Mouse (Mus musculus) testis, adult 2 months (tissue): ENCODE results near the gene Unc45a. TPM values are rescaled to one million over a fixed set of nuclear protein-coding genes. Genes with fewer than 3 reads are reported as not detected.

Source experiments
- H3K27ac ChIP-seq: fragments of 200-500 bp; 2 replicates; pipeline ENCODE4 v1.5.1; 2012; ENCODE audit warnings: low read depth, low read length; ENCODE audit not compliant: control insufficient read depth, insufficient read depth
- H3K27me3 ChIP-seq: fragments of 200-500 bp; 2 replicates; pipeline ENCODE4 v1.6.1; 2012; ENCODE audit warnings: mild to moderate bottlenecking, low read length, moderate library complexity; ENCODE audit not compliant: control insufficient read depth, insufficient read depth
- H3K36me3 ChIP-seq: fragments of 200-500 bp; 2 replicates; pipeline ENCODE4 v1.6.1; 2012; ENCODE audit warnings: mild to moderate bottlenecking, low read length; ENCODE audit not compliant: control insufficient read depth, insufficient read depth
- H3K4me1 ChIP-seq: fragments of 200-500 bp; 2 replicates; pipeline ENCODE4 v1.6.1; 2012; ENCODE audit warnings: low read length; ENCODE audit not compliant: control insufficient read depth, insufficient read depth
- H3K4me3 ChIP-seq: fragments of 200-500 bp; 2 replicates; pipeline ENCODE4 v1.5.1; 2012; ENCODE audit warnings: low read depth, mild to moderate bottlenecking, low read length, moderate library complexity, mixed read lengths; ENCODE audit not compliant: control insufficient read depth
- CTCF ChIP-seq: fragments of 200-500 bp; IDR thresholded peaks from 2 replicates; pipeline ENCODE4 v1.5.1; 2012; ENCODE audit warnings: low read depth, mild to moderate bottlenecking, inconsistent platforms, low read length, moderate library complexity; ENCODE audit not compliant: control insufficient read depth, insufficient read depth, insufficient replicate concordance
- POLR2A ChIP-seq: fragments of 200-500 bp; IDR thresholded peaks from 2 replicates; pipeline ENCODE4 v1.6.1; 2012; ENCODE audit warnings: low read depth, mild to moderate bottlenecking, inconsistent platforms, low read length, moderate library complexity; ENCODE audit not compliant: control insufficient read depth
- polyA plus RNA-seq: library from polyadenylated mRNA; depleted of rRNA; stranded (reverse); fragments of >200 nt; gene quantifications from 2 replicates; pipeline ENCODE4 v1.2.3, GENCODE M21; 2012

Gene Unc45a
- polyA plus RNA-seq, 1 experiment, result 9.4 TPM

DNA sequence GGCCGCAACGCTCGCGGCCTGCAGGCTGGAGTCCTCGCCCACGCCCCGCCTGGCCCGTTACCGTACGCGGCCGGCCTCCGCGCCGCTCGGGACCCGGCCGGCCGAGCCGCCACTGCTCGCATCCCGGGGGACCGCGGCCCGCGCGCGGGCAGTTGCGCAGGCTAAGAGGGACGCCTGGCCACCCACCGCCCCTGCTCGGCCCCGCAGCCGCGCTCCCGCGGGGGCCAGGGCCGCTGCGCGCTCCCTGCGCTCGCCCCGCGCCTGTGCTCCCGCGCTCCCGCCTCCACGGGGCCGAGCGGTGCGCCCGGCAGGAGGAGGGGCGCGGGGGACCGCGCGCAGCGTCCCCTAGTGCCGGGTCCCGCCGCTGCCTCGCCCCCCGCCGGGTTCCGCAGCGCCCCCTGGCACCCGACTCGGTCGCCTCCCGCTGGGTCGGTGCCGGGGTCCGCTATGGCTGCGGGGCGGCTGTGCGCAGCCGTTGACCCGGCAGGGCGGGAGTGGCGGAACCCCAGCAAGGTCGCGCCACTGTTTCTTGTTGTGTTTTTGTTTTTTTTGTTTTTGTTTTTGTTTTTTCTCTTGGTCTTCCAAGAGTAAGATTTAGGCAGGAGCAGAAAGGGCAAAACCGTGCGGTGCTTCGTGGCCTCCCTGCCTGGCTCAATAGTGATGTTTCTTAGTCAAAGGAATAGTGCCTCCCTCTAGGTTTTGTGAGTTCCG is 30.4 kb upstream of the Unc45a start, which contains the start of gene Man2a2:
TSS of gene Man2a2 (minus strand) at position 335 of the 711 bp plus-strand sequence.
- TF ChIP-seq POLR2A (no peak), CTCF (0 out of 2 replicates have a peak, but pooled peaks have one; percentile 11)
- Histone ChIP-seq H3K36me3 (peaks cover 4% of the 10 kb centered on the region), H3K4me3 (peak within 1 kb of the TSS; percentile 96), H3K4me1 (peaks cover 5% of the 10 kb centered on the region), H3K27ac (peak within 1 kb of the TSS; percentile 92), H3K27me3 (no peaks in the 10 kb centered on the region)

DNA sequence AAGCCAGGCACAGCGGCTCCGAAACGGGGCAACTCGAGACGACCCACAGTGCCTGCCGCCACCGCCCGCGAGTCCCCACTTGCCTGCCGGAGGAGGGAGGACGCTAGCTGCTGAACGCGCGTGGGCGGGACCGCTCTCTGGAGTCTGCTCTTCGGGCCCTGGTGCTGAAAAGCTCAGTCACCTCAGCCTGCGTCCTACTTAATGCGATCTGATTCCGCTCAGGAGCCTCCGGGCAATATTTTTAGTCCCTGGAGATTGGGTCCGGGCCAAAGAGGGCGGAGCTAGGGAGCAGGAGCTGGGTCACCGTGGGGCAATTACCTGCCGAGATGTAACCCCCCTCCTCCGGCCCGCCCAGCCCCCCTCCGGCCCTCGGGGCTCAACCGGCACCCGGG is 29.8 kb upstream of the Unc45a start:
- peaks cover 5% of the 10 kb centered on the region for H3K36me3 ChIP-seq
- H3K27me3 ChIP-seq, result no peaks in the 10 kb centered on the region
- peak overlapping the region; percentile 92 for H3K27ac ChIP-seq
- H3K4me1 ChIP-seq, result peaks cover 7% of the 10 kb centered on the region
- H3K4me3 ChIP-seq, result peak overlapping the region; percentile 96
- TF ChIP-seq POLR2A (peak; percentile 49; the same call in 1 of the 2 replicates), CTCF (no peak)

DNA sequence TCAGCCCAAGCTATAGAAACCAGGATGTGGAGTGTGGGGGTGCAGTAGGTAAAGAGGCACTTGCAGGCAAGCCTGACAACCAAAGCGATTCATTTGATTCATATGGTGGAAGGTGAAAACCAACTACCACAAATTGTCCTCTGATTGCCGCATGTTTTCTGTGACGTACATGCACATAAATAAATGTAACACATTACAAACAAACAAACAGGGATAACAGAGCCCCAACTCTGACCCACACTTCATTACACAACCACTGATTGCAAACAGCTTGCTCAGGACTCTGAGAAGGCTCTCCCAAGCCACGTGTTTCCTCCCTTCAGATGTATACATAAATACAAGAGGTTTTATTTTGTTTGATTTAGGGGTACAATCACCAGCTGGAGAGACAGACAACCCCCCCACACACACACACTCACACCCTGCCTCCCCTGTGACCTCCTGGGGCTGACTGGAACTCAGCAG is 29.2 kb upstream of the Unc45a start:
- no peaks in the 10 kb centered on the region for H3K27me3 ChIP-seq
- peaks cover 5% of the 10 kb centered on the region for H3K36me3 ChIP-seq
- peak overlapping the region; percentile 96 for H3K4me3 ChIP-seq
- peak overlapping the region; percentile 92 for H3K27ac ChIP-seq
- TF ChIP-seq CTCF (no peak), POLR2A (no peak)
- peaks cover 7% of the 10 kb centered on the region for H3K4me1 ChIP-seq

DNA sequence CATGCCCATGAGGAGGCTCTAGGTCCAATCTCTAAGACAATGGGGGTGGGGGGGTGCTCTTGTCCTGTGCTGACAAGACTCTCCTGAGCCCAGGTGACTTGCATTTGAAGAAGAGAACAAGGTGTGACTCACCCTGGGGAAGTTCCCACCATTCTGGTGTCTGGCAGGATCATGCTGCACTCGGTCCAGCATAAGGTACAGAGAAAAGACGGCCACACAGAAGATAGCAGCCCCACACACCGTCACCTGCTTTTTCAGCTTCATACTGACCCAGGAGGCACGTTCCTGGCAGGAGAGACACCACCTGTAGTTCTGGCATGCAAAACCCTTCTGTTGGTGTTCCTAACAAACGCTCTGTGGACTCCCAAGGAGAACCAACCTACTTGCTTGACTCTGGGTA is 28.7 kb upstream of the Unc45a start:
- H3K4me1 ChIP-seq, result peaks cover 7% of the 10 kb centered on the region
- H3K27ac ChIP-seq, result 0 out of 2 replicates have a peak overlapping the region, but pooled peaks have one; percentile 20
- TF ChIP-seq CTCF (no peak), POLR2A (no peak)
- H3K4me3 ChIP-seq, result peak overlapping the region; percentile 96; the same call in 1 of the 2 replicates
- H3K36me3 ChIP-seq, result peaks cover 5% of the 10 kb centered on the region
- no peaks in the 10 kb centered on the region for H3K27me3 ChIP-seq

DNA sequence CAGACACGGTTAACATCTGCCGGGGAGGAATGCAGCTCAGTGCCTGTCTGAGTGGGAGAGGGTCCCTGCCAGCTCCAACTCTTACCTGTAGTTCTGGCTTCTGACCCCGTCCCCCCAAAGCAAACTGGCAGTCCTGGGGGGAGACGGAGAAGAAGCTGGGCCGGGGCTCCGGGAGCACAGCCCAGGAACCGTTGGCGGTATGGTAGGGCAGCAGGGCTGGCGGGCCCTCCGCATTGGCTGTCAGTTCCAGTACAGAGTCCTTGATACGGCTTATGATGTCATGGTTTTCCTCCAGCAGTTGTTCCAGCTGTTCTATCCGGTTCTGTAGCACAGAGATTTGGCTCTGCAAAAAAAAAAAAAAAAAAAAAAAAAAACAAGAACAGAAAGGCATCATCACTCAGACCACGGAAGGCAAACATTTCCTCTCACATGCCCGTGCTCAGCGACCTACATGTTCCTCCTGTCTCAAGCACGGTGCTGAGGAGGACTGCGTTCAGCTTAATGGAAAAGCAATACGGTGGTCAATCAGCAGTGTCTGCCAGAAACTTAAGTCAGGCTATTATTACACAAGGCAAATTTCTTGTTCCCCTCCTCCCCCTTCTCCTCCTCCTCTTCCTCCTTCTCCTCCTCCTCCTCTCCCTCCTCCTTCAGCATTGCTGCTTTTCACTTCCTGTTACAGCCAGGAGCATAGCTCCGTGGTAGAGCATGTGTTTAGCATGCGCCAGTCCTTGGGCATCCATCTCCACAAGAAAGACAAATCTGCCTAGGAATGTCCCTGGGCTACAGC is 28.0 kb upstream of the Unc45a start:
- Histone ChIP-seq H3K4me3 (no peak overlapping the region), H3K27me3 (no peaks in the 10 kb centered on the region), H3K27ac (peak overlapping the region; percentile 7; the same call in 1 of the 2 replicates), H3K36me3 (peaks cover 5% of the 10 kb centered on the region), H3K4me1 (peaks cover 7% of the 10 kb centered on the region)
- TF ChIP-seq CTCF (no peak), POLR2A (no peak)

DNA sequence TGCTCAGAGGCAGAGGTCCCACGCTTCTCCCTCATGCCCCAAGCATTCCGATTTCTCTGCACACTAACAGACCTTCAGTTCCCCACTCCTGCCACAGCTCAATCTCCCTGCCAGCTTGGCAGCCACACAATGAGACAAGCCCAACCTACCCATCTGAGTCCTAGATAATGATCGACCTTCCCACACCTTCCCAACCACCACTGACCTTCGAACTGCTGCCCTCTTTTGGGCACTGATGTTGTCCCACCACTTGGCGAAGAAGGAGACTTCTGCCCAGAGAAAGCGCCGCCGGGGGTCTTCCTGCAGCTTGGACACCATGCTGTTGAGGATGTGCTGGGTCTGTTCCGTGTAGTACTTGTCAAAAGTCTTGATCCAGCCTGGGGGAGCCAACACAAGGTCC is 27.2 kb upstream of the Unc45a start:
- H3K36me3 ChIP-seq, result peaks cover 5% of the 10 kb centered on the region
- no peaks in the 10 kb centered on the region for H3K27me3 ChIP-seq
- no peak overlapping the region for H3K4me3 ChIP-seq
- H3K27ac ChIP-seq, result no peak overlapping the region
- H3K4me1 ChIP-seq, result peaks cover 7% of the 10 kb centered on the region
- TF ChIP-seq POLR2A (no peak), CTCF (no peak)

DNA sequence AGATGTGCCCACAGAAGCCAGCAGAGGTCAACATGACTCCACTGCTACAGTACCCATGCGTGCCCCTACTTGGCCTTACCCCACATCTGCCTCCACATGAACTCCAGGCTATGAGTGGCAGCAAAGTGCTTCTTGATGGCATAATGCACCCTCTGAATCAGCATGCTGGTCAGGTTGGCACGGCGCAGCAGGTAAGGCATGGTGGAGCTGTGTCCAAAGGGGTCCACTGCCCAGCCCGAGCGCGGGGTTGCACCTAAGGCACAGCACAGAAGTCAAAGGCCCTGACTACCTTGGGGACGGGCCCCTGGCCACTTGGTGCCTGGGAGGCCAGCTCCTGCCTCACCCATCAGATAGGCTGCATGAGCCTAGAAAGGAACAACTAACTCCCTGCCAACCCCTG is 26.4 kb upstream of the Unc45a start:
- H3K36me3 ChIP-seq, result peaks cover 7% of the 10 kb centered on the region
- TF ChIP-seq CTCF (no peak; the same call in 1 of the 2 replicates), POLR2A (no peak)

More for the DNA sequence above, 26.4 kb upstream of the Unc45a start:
- no peak overlapping the region for H3K27ac ChIP-seq
- no peak overlapping the region for H3K4me3 ChIP-seq
- no peaks in the 10 kb centered on the region for H3K27me3 ChIP-seq
- peaks cover 7% of the 10 kb centered on the region for H3K4me1 ChIP-seq
